Mouse (Mus musculus) CH12F3 (cell line): ENCODE results near the gene Noto.
"Not testable (repeated sequence)": the region's sequence is repeated elsewhere in the genome, so short reads cannot be mapped to it uniquely, and the experiment has no call there.

Experiments
- in situ Hi-C: fragments of 300-500 bp; cut with MboI; formaldehyde crosslinking; loops from 2 replicates; pipeline ENCODE4 v1.14.3; 2020; ENCODE audit warnings: low sequenced_read_pairs

Gene Noto

DNA sequence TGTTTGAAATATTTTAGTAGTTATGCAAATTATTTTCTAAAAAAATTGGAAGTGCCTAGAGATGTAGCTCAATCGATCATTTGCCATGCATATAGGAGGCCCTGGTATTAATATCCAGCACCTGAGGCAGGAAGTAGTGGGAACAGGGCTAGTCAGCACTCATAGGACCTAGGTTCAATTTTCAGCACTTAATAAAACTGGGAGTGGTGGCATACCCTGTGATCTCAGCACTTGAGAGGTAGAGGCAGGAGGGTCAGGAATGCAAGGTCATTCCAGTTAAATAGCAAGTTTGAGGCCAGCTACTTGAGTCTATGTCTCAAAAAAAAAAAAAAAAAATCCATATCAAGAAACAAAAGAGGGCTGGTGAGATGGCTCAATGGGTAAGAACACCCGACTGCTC, 4.5 kb upstream of the Noto start:
- in situ Hi-C loops = no loop called here

GRCm38 (mm10) chr6:85431274-85431841, 7.7 kb downstream of the Noto start:
- in situ Hi-C loops = no loop called here

- in situ Hi-C loops = no loop called here
These were observed 8.3 kb downstream of the Noto start, which contains the start of gene Smyd5 for GRCm38 (mm10) chr6:85431842-85432431. Gene Smyd5, plus strand, starts transcription at chr6:85431989.

GRCm38 (mm10) chr6:85433865-85434264, 10.2 kb downstream of the Noto start:
- in situ Hi-C loops = no loop called here

- in situ Hi-C loops = no loop called here
These were observed 12.5 kb downstream of the Noto start for GRCm38 (mm10) chr6:85436204-85436603.

- in situ Hi-C loops = no loop called here
These were observed 12.9 kb downstream of the Noto start for GRCm38 (mm10) chr6:85436631-85437030.

DNA sequence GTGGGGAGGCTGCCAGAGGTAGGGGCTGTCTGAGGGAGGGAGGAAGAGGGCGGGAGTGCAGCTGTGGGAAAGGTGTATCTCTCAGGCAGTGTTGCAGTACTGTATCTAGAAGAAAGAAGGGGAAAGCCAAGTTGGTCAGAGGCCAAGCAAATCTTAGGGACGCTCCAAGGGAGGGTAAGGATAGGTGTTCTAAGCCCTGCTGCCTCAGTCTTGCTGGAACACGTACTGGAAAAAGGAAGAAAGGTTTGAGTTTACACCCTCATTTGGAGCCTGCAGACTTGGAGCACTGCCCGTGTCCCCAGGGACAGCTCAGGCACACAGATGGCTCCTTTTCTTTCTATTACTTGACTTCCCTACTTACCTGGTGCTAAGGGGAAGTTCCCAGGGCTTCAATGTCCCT, 17.5 kb downstream of the Noto start:
- in situ Hi-C loops = no loop called here

- in situ Hi-C loops = no loop called here
These were observed 20.0 kb downstream of the Noto start for GRCm38 (mm10) chr6:85443488-85444233.

DNA sequence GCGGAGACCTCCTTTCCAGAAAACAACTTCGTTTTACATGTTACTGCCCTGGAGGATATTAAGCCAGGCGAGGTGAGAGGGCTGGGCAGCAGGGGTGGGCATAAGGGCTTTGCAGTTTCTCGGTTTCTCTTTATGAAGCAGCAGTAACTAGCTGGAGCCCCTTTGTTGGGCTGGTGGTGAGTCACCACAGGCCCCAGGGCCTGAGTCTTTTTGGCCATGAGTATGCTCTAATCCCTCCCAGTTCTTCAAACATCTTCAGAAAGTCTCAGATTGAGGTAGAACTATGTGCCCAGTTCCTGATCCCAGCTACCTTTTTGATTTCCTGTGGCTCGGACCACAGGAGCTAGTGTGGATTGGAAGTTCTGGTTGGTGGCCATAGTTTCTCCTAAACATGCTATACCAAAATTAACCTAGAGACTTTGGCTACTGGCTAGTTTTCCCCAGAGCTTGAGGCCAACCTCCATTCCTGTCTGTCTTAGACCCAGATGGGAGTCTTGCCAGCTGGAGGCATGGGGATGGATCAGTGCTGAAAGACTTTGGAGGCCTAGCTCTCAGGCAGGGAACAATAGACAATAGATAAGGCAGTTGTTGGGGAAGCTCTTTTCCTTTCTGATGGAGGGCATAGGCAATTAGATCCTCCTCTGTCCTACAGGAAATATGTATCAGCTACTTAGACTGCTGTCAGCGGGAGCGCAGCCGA, 20.7 kb downstream of the Noto start:
- in situ Hi-C loops = no loop called here

GRCm38 (mm10) chr6:85445286-85445685, 21.6 kb downstream of the Noto start:
- in situ Hi-C loops = no loop called here

- in situ Hi-C loops = no loop called here
These were observed 23.7 kb downstream of the Noto start for GRCm38 (mm10) chr6:85447351-85447750.

- in situ Hi-C loops = not testable (repeated sequence)
These were observed 26.5 kb downstream of the Noto start for GRCm38 (mm10) chr6:85450140-85450539.

- in situ Hi-C loops = no loop called here
These were observed 27.3 kb downstream of the Noto start, which contains the start of gene Cct7 for GRCm38 (mm10) chr6:85450697-85451663. Gene Cct7, plus strand, starts transcription at chr6:85451514.

DNA sequence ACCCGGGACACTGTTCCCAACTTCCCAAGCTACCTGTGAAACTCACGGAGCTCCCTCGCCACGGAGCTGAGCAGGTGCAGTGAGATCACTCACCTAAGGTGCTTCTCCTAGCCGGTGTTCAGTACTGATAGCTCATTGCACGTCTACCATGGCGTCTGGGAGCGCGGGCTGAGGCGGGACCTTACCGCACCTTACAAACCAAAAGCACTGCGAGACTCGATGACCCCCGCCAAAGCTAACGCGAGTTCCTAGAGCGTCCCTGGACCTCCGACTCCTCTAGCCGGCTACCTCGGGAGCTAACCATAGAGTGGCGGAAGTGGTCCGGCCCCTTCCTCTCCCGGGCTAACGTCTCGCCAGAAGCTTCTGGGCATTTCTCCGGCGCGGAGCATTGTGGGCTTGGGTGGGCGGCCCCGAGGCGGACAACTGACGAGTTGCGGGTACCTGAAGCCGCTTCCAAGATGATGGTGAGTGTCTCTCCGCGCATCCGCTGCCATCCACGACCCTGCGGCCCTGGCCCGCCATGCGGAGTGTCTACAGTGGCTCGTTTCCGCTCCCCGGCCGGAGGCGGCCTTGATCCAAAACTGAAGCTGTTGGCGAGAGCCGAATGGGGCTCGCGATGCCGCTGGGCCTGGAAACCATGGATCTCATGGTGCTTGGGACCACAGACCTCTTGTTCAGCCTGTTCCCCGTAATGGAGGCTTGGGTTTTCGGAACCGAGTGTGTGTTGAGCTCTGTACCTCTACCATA, 28.2 kb downstream of the Noto start, which contains the start of gene Pradc1:
Gene Pradc1 (minus strand): TSS at position 307 of the 747 bp plus-strand sequence.
- in situ Hi-C loops = no loop called here

- in situ Hi-C loops = no loop called here
These were observed 28.7 kb downstream of the Noto start for GRCm38 (mm10) chr6:85452411-85452665.

- in situ Hi-C loops = no loop called here
These were observed 29.1 kb downstream of the Noto start for GRCm38 (mm10) chr6:85452816-85453215.

DNA sequence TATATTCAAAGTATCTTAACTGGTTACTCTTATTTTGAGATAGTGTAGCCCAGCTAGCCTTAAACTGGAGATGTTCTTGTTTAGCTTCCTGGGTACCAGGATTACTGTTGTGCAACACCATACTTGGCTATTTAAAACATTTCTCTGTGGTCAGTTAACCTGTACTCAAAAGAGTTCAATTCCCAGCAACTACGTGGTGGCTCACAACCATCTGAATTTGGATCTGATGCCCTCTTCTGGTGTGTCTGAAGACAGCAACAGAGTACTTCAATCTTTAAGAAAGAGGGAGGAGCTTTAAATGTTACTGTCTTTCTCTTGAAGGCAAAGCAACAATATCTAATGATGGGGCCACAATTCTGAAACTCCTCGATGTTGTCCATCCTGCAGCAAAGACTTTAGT, 35.9 kb downstream of the Noto start:
- in situ Hi-C loops = no loop called here

DNA sequence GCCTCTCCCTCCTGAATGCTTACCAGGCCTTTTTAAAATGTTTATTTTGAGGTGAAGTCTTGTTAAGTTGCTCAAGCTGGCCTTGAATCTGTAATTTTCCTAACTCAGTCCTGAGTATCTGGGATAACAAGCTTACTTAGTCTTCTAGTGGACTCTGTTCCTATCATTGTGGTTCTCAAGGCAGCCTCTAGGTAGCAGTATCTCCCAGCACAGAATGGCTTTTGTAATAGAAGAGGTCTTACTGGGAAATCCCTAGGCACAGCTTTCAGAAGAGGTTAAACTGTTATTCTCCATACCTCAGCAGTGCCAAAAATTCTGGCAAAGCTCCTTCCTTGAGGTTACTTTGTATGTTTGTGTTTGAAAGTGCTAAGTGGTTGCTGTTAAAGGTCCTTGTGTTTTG, 41.7 kb downstream of the Noto start:
- in situ Hi-C loops = no loop called here

DNA sequence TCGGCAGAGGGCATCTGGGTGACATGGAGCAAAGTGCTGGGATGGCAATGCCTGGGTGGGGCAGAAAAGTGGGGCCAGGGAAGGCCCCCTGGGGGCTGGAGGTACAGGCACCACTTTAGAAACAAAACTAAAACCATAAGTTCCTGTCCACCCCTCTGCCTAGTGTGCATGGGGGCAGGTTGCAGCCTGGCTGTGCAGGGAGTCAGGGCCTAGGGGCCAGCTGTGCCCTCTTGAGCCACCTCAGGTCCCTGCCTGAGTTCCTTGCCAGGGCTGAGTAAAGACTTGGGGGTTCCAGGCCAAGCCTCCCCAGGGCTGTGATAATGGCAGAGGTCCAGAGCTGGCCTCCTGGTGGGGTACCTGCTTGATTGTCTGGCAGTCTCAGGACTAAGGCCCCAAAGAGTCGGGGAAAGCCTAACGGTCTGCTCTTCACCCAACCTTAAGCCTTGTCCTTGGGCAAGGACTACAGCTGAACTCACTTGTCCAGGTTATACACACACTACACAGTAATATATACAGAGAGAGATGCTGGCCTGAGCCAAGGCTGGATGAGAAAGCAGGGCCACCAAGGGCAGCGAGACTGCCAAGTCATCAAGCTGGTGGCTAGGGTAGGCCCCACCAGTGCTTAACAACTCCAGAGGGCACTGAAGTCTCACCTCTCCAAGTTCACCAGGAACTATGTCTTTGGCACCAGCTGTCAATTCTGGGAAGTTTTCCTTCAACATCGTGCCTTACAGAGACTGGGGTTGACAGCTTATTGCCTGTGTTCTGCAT, 46.2 kb downstream of the Noto start:
- in situ Hi-C loops = no loop called here
